Mouse (Mus musculus) G1E (cell line): ENCODE results near the gene Acads.

ENCODE experiments used
- CTCF ChIP-seq: IDR thresholded peaks from 2 replicates; pipeline ENCODE4 v1.5.1; 2012; ENCODE audit warnings: low read depth, low read length, inconsistent platforms, mixed read lengths
- GATA1 ChIP-seq: IDR thresholded peaks from 2 replicates; pipeline ENCODE4 v1.6.1; 2012; ENCODE audit warnings: borderline replicate concordance, low read length, inconsistent platforms, mixed read lengths
- GATA2 ChIP-seq: IDR thresholded peaks from 2 replicates; pipeline ENCODE4 v1.6.1; 2012; ENCODE audit warnings: low read depth, low read length, inconsistent platforms, borderline replicate concordance
- POLR2AphosphoS5 ChIP-seq: IDR thresholded peaks from 2 replicates; pipeline ENCODE4 v1.6.1; 2012; ENCODE audit warnings: low read depth, low read length, inconsistent platforms; ENCODE audit not compliant: insufficient replicate concordance
- TAL1 ChIP-seq: conservative IDR thresholded peaks from 2 replicates; pipeline ENCODE4 v1.6.1; 2012; ENCODE audit warnings: low read depth, low read length, inconsistent platforms, mixed read lengths

DNA sequence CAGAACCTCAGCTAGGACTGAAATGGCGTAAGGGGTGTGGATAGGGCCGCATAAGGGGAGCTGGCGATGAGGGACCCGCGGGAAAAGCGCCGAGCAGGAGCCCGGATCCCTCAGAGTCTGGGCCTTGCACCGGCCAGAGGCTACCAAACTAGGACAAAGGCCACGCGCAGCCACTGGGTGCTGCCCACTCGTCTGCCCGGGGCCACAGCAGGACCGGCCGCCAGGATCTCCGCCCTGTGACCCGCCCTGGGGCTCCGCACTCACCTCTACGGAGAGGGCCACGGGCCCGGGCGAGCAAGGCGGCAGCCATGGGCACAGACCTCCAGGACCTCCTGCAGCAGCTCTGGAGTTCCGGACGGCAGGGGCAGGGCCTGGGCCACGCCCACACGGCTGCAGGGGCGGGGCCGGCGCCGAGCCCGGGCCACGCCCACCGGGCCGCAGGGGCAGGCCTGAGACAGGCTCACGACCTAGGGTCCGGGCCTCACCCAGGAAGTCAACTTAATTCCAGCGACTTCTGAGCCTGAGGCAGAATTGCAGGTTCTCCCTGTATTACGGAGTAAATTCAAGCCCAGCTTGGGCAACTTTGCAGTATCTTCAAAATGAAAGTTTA is at the start of gene Acads:
- TF ChIP-seq CTCF (no peak), GATA2 (no peak), GATA1 (no peak), TAL1 (no peak), POLR2AphosphoS5 (no peak)
